Mouse (Mus musculus): Measurements from ENCODE around the gene Dexi. TPM values are rescaled to one million over a fixed set of nuclear protein-coding genes. Genes with fewer than 3 reads are reported as not detected.
A peak's percentile ranks its signal among the peaks of the same experiment; 100 is the strongest.

Dexi gene
- polyA plus RNA-seq, 1 experiment from 2014 or later, result 29.1 TPM

DNA sequence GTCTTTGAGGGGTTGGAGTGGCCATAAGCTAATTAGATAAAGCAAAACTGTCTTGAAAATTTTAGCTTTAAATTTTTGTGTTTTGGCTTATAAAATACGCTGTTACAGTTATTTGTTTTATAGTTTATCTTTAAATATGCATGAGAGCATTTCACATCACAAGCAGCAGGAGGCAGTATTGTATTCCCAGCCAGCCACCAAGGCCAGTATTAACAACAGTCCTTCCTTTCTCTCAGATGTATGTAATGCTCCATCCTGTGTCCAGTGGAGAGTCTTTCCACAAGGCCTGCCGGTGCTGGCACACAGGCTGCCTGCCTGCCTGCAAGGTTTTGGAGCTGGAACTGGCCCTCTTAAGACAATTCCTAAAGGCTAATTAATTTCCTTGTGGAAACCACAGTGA, 29.0 kb upstream of the Dexi start:
- no peaks in the 10 kb centered on the region for H3K4me1 ChIP-seq (ENCODE audit: control insufficient read depth, insufficient read depth, low read length)
- H3K36me3 ChIP-seq (replicated peaks; ENCODE audit: control insufficient read depth, insufficient read depth, low read depth, low read length), result no peaks in the 10 kb centered on the region
- WGBS, result 49% methylated on average over 2 of the region's 2 CpGs
- H3K4me3 ChIP-seq (ENCODE audit: low read depth, low read length), result no peak overlapping the region
- H3K9me3 ChIP-seq (replicated peaks; ENCODE audit: control insufficient read depth, low read length), result no peaks in the 10 kb centered on the region
- peak; percentile 49 for DNase-seq (ENCODE audit: low spot score)
- no peak overlapping the region for H3K9ac ChIP-seq (replicated peaks; ENCODE audit: low read length)
- H3K4me2 ChIP-seq (ENCODE audit: low read depth, low read length), result no peak overlapping the region
- H3K27me3 ChIP-seq (ENCODE audit: control insufficient read depth, insufficient read depth, low read length), result no peaks in the 10 kb centered on the region
- no peak for ATAC-seq (replicated peaks; ENCODE audit: insufficient number of reproducible peaks, low FRiP score, low TSS enrichment, low read depth)
- no peak overlapping the region for H3K27ac ChIP-seq (replicated peaks; ENCODE audit: low read depth, low read length)

DNA sequence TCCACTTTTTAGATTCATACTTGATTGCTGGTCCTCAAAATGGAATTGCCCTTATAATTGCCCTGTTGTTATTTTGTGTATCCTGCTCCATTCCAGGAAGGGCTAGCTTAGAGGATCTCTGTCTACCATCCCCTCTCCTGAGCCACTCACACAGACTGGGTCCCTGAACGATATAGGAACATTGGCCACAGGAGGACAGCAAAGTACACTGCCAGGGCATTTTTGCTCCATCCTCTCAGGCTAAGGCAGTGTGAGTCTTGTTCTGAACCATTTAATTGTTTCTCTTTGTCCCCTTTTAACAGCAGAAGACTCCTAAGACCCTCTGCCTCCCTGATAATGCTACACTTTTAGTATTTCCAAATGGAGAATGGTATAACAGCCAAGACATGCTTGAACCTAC, 27.9 kb upstream of the Dexi start:
- H3K36me3 ChIP-seq (replicated peaks; ENCODE audit: control insufficient read depth, insufficient read depth, low read depth, low read length), result no peaks in the 10 kb centered on the region
- no peak overlapping the region for H3K27ac ChIP-seq (replicated peaks; ENCODE audit: low read depth, low read length)
- 74% methylated on average over 1 of the region's 1 CpGs for WGBS
- DNase-seq (ENCODE audit: low spot score) (no peak), ATAC-seq (replicated peaks; ENCODE audit: insufficient number of reproducible peaks, low FRiP score, low TSS enrichment, low read depth) (no peak)
- no peak overlapping the region for H3K4me2 ChIP-seq (ENCODE audit: low read depth, low read length)
- no peaks in the 10 kb centered on the region for H3K9me3 ChIP-seq (replicated peaks; ENCODE audit: control insufficient read depth, low read length)
- no peaks in the 10 kb centered on the region for H3K4me1 ChIP-seq (ENCODE audit: control insufficient read depth, insufficient read depth, low read length)
- H3K4me3 ChIP-seq (ENCODE audit: low read depth, low read length), result no peak overlapping the region
- H3K9ac ChIP-seq (replicated peaks; ENCODE audit: low read length), result no peak overlapping the region
- H3K27me3 ChIP-seq (ENCODE audit: control insufficient read depth, insufficient read depth, low read length), result no peaks in the 10 kb centered on the region

DNA sequence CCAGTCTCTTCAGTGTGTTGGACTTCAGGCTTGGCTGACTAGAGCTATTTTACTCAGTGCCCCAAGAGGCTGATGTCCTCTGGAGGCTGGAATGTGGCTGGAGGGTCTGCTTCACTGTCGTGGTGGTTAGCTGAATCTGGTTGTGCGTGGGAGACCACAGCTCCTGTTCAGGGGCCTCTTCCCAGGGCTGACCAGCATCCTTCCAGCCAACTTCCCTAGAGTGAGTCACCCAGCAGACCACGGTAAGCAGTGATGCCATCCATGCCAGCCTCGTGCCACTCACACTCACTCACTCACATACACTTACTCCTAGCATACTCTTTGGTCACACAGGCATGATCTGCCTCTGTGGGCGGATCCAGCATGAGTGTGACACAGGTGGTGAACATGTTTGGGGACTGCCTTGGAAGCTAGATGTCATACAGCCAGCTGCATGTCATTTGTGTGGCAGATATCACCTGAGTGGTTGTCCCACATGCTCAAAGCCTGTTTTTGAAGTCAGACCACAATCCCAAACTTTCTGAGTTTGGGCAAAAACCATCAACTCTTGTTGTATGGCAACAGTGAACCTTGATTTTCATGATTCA, 27.0 kb upstream of the Dexi start:
- Histone ChIP-seq H3K9me3 (replicated peaks; ENCODE audit: control insufficient read depth, low read length) (no peaks in the 10 kb centered on the region), H3K27me3 (ENCODE audit: control insufficient read depth, insufficient read depth, low read length) (no peaks in the 10 kb centered on the region), H3K4me1 (ENCODE audit: control insufficient read depth, insufficient read depth, low read length) (no peaks in the 10 kb centered on the region), H3K9ac (replicated peaks; ENCODE audit: low read length) (no peak overlapping the region), H3K4me3 (ENCODE audit: low read depth, low read length) (no peak overlapping the region), H3K36me3 (replicated peaks; ENCODE audit: control insufficient read depth, insufficient read depth, low read depth, low read length) (no peaks in the 10 kb centered on the region), H3K4me2 (ENCODE audit: low read depth, low read length) (no peak overlapping the region), H3K27ac (replicated peaks; ENCODE audit: low read depth, low read length) (no peak overlapping the region)
- DNase-seq (ENCODE audit: low spot score) (no peak), ATAC-seq (replicated peaks; ENCODE audit: insufficient number of reproducible peaks, low FRiP score, low TSS enrichment, low read depth) (no peak)
- WGBS, result 85% methylated on average over 5 of the region's 5 CpGs

DNA sequence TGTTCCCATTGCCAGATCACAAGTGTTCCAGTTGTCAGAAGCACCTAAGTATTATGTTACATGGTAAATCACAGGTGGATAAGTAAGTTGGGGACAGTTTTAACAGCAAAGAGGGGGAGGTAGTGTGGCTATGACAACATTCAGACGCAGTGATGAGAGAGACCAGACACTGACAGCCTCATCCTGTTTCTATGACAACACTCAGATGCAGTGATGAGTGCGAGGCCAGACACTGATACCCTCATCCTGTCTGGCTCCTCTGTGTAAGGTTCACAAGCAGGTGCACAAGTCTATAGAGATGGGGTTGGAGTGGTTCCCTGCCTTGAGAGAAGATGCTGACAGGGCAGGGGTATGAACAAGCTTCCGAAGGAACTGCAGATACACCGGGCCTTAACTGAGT, 24.3 kb upstream of the Dexi start:
- no peaks in the 10 kb centered on the region for H3K4me1 ChIP-seq (ENCODE audit: control insufficient read depth, insufficient read depth, low read length)
- H3K27me3 ChIP-seq (ENCODE audit: control insufficient read depth, insufficient read depth, low read length), result no peaks in the 10 kb centered on the region
- WGBS, result 95% methylated on average over 4 of the region's 4 CpGs
- no peak overlapping the region for H3K9ac ChIP-seq (replicated peaks; ENCODE audit: low read length)
- no peak for ATAC-seq (replicated peaks; ENCODE audit: insufficient number of reproducible peaks, low FRiP score, low TSS enrichment, low read depth)
- H3K36me3 ChIP-seq (replicated peaks; ENCODE audit: control insufficient read depth, insufficient read depth, low read depth, low read length), result no peaks in the 10 kb centered on the region
- no peak for DNase-seq (ENCODE audit: low spot score)
- H3K9me3 ChIP-seq (replicated peaks; ENCODE audit: control insufficient read depth, low read length), result no peaks in the 10 kb centered on the region
- H3K4me3 ChIP-seq (ENCODE audit: low read depth, low read length), result no peak overlapping the region
- H3K27ac ChIP-seq (replicated peaks; ENCODE audit: low read depth, low read length), result no peak overlapping the region
- no peak overlapping the region for H3K4me2 ChIP-seq (ENCODE audit: low read depth, low read length)

DNA sequence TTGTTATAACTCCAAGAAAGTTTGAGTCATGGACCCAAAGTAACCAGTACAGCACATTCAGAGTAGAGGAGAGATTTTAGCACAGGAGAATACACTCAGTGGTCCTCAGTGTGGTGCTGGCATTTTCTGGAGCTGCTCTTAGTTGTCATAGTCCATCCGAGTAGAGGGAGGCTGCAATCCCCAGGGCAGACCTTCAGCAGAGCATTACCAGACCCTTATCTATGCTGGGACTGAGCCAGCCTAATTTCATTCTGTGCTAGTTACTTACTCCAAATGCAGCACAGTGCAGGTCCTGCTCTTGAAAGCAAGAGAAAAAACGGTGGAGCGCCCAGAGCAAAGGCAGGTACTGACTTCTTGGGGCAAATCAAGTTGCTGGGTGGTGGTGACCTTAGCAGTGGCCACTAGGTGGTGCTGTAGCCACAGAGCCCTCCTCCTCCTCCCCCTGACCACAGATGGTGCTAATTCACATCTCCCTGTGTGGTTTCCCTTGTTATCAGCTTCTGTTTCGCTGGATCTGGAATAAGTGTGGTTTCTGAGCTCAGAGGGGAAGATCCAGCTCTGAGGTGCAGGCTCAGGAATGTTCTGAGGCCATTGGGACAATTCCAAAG, 22.5 kb upstream of the Dexi start:
- ATAC-seq (replicated peaks; ENCODE audit: insufficient number of reproducible peaks, low FRiP score, low TSS enrichment, low read depth) (peak; percentile 70), DNase-seq (ENCODE audit: low spot score) (peak; percentile 86)
- Histone ChIP-seq H3K36me3 (replicated peaks; ENCODE audit: control insufficient read depth, insufficient read depth, low read depth, low read length) (no peaks in the 10 kb centered on the region), H3K9ac (replicated peaks; ENCODE audit: low read length) (no peak overlapping the region), H3K27me3 (ENCODE audit: control insufficient read depth, insufficient read depth, low read length) (no peaks in the 10 kb centered on the region), H3K4me3 (ENCODE audit: low read depth, low read length) (no peak overlapping the region), H3K9me3 (replicated peaks; ENCODE audit: control insufficient read depth, low read length) (no peaks in the 10 kb centered on the region), H3K4me1 (ENCODE audit: control insufficient read depth, insufficient read depth, low read length) (no peaks in the 10 kb centered on the region), H3K27ac (replicated peaks; ENCODE audit: low read depth, low read length) (no peak overlapping the region), H3K4me2 (ENCODE audit: low read depth, low read length) (no peak overlapping the region)
- 46% methylated on average over 4 of the region's 4 CpGs for WGBS

DNA sequence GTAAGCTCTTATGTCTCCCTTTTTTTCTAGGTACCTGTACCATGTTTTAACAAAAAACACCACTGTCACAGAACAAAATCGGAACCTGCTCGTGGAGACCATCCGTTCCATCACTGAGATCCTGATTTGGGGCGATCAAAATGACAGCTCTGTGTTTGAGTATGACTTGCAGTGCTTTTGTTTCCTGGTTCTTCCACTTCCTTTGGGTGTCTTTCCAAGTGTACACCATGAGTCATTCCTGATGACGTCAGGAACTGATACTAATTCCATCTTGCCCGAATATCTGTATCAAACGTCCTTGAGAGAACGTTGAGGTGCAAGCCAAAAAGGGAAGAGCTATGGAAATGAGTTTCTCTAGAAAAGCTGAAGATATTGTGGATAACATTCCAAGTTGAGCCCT, 17.1 kb upstream of the Dexi start:
- H3K4me3 ChIP-seq (ENCODE audit: low read depth, low read length), result no peak overlapping the region
- no peak overlapping the region for H3K9ac ChIP-seq (replicated peaks; ENCODE audit: low read length)
- no peak overlapping the region for H3K27ac ChIP-seq (replicated peaks; ENCODE audit: low read depth, low read length)
- WGBS, result 92% methylated on average over 8 of the region's 8 CpGs
- no peak overlapping the region for H3K4me2 ChIP-seq (ENCODE audit: low read depth, low read length)
- no peaks in the 10 kb centered on the region for H3K27me3 ChIP-seq (ENCODE audit: control insufficient read depth, insufficient read depth, low read length)
- no peaks in the 10 kb centered on the region for H3K9me3 ChIP-seq (replicated peaks; ENCODE audit: control insufficient read depth, low read length)
- ATAC-seq (replicated peaks; ENCODE audit: insufficient number of reproducible peaks, low FRiP score, low TSS enrichment, low read depth) (no peak), DNase-seq (ENCODE audit: low spot score) (no peak)
- no peaks in the 10 kb centered on the region for H3K36me3 ChIP-seq (replicated peaks; ENCODE audit: control insufficient read depth, insufficient read depth, low read depth, low read length)
- H3K4me1 ChIP-seq (ENCODE audit: control insufficient read depth, insufficient read depth, low read length), result no peaks in the 10 kb centered on the region

DNA sequence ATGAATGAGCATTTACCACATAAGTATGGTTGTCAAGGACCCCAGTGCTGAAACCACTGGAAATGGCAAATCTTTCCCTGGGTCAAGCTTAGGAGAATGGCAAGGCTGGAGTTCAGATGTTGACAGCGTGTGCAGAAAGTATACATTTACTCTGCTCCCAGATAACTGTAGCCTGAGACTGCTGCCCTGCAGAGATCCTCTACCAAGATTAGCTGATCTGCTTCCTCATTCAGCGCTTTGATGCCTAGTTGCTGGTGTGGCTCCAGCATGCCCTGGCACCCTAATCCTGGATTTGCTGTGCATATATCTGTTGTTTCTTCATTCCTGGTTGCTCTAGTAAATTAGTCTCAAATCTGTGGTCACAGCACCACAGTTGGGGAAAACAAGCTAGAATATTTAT, 11.0 kb upstream of the Dexi start:
- no peaks in the 10 kb centered on the region for H3K36me3 ChIP-seq (replicated peaks; ENCODE audit: control insufficient read depth, insufficient read depth, low read depth, low read length)
- WGBS, result 84% methylated on average over 2 of the region's 2 CpGs
- H3K4me3 ChIP-seq (ENCODE audit: low read depth, low read length), result no peak overlapping the region
- no peaks in the 10 kb centered on the region for H3K4me1 ChIP-seq (ENCODE audit: control insufficient read depth, insufficient read depth, low read length)
- no peak for DNase-seq (ENCODE audit: low spot score)
- H3K9me3 ChIP-seq (replicated peaks; ENCODE audit: control insufficient read depth, low read length), result no peaks in the 10 kb centered on the region
- H3K9ac ChIP-seq (replicated peaks; ENCODE audit: low read length), result no peak overlapping the region
- H3K27me3 ChIP-seq (ENCODE audit: control insufficient read depth, insufficient read depth, low read length), result no peaks in the 10 kb centered on the region
- H3K4me2 ChIP-seq (ENCODE audit: low read depth, low read length), result no peak overlapping the region
- ATAC-seq (replicated peaks; ENCODE audit: insufficient number of reproducible peaks, low FRiP score, low TSS enrichment, low read depth), result no peak
- no peak overlapping the region for H3K27ac ChIP-seq (replicated peaks; ENCODE audit: low read depth, low read length)

DNA sequence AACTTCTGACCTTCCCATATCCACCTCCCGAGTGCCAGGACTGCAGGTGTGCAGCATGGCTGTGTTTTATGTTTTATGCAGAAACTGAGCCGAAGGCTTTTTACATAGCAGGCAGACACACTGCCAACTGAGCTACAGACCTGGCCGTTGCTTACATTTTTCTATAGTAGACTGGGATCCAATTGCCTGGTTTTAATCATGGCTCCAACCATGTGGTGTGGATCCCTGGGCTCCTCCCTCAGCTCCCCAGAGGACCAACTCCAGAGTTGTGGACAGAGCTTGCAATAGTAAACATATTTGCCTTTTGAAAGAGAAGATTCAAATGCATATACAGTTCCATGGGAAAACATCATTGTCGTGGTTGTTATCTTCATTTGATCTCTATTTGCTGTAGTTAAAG, 8.7 kb upstream of the Dexi start:
- no peaks in the 10 kb centered on the region for H3K9me3 ChIP-seq (replicated peaks; ENCODE audit: control insufficient read depth, low read length)
- no peaks in the 10 kb centered on the region for H3K27me3 ChIP-seq (ENCODE audit: control insufficient read depth, insufficient read depth, low read length)
- no peak for ATAC-seq (replicated peaks; ENCODE audit: insufficient number of reproducible peaks, low FRiP score, low TSS enrichment, low read depth)
- no peaks in the 10 kb centered on the region for H3K36me3 ChIP-seq (replicated peaks; ENCODE audit: control insufficient read depth, insufficient read depth, low read depth, low read length)
- no peak overlapping the region for H3K4me2 ChIP-seq (ENCODE audit: low read depth, low read length)
- no peaks in the 10 kb centered on the region for H3K4me1 ChIP-seq (ENCODE audit: control insufficient read depth, insufficient read depth, low read length)
- H3K4me3 ChIP-seq (ENCODE audit: low read depth, low read length), result no peak overlapping the region
- WGBS, result 87% methylated on average over 4 of the region's 4 CpGs
- H3K9ac ChIP-seq (replicated peaks; ENCODE audit: low read length), result no peak overlapping the region
- no peak overlapping the region for H3K27ac ChIP-seq (replicated peaks; ENCODE audit: low read depth, low read length)
- no peak for DNase-seq (ENCODE audit: low spot score)

All from embryonic facial prominence, embryonic 11.5 days (tissue).